Mouse (Mus musculus): ENCODE data around the gene Tfrc. TPM values are rescaled to one million over a fixed set of nuclear protein-coding genes. Genes with fewer than 3 reads are reported as not detected.

Gene Tfrc
- 51.5 TPM for polyA plus RNA-seq (2017; shearing (Covaris generic))

DNA sequence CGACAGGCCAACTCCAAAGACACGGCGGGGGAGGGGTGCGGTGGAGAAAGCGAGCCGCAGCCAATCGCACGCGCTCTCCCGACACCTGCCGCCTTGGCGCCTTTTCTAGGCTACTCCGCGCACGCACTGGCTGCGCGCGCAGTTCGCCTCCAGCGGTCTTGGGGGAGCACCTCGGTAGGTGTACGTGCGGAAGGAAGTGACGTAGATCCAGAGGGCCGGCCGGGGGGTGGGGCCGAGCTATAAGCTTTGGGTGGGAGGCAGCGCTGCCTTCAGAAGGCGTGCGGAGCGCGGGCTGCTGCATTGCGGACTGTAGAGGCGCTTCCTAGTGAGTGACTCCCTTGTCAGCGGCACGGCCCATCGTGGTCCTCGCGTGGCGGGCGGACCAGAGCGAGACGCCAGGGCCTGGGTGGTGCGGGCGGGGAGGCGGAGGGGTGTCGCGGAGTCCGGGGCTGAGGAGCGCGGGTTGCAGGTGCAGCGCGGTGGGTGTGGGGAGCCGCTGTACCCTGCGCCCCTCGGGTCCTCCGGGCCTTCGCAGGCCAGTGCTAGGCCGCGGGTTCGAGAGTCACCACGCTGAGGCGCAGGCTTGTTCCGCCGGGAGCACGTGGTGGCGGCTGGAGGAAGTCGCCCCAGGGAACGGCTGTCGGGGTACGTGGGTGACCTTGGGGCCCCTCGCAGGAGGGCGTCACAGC lies at the start of gene Tfrc:
TSS of gene Tfrc (plus strand) at position 209 of the 689 bp plus-strand sequence.

DNA sequence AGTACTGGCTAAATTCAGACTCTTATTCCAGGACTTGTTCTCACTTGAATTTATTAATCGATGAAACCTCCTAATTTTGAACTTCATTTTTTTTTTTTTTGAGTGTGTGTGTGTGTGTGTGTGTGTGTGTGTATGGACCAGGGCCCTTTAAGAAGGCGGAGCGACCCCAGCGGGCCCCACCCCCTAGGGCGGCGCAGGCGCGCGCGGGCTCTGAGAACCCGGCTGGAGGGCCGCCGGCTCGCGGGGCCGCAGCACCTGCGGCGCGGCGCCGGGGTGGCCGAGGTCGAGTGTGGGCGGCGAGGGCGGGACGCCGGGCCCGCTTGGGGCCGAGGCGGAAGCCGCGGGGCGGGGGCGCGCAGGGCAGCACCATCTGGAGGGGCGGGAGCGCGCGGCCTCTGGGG lies 34.9 kb downstream of the Tfrc start, which contains the start of gene Tnk2:
TSS of gene Tnk2 (plus strand) at position 214 of the 401 bp plus-strand sequence.

Other genes starting within 250 kb of the Tfrc start
- not detected for gene Tm4sf19, start 208.4 kb upstream of the Tfrc start, polyA plus RNA-seq (2017; shearing (Covaris generic))
- 2.8 TPM for gene Tctex1d2, start 189.2 kb upstream of the Tfrc start, polyA plus RNA-seq (2017; shearing (Covaris generic))
- 12.5 TPM for gene Pcyt1a, start 178.0 kb upstream of the Tfrc start, polyA plus RNA-seq (2017; shearing (Covaris generic))
- not detected for gene Slc51a, start 121.0 kb upstream of the Tfrc start, polyA plus RNA-seq (2017; shearing (Covaris generic))
- not detected for gene Zdhhc19, start 112.7 kb upstream of the Tfrc start, polyA plus RNA-seq (2017; shearing (Covaris generic))
- 15.0 TPM for gene Tnk2, start 35.0 kb downstream of the Tfrc start, polyA plus RNA-seq (2017; shearing (Covaris generic))
- 0.05 TPM for gene Muc4, start 127.0 kb downstream of the Tfrc start, polyA plus RNA-seq (2017; shearing (Covaris generic))
- gene Muc20, start 188.5 kb downstream of the Tfrc start, polyA plus RNA-seq (2017; shearing (Covaris generic)) = not detected
- gene Smbd1, start 201.6 kb downstream of the Tfrc start, polyA plus RNA-seq (2017; shearing (Covaris generic)) = not detected

Data from effector memory CD4-positive, alpha-beta T cell, adult 5 months (primary cell).